Mouse (Mus musculus) embryo, embryonic 10.5 days (tissue): ENCODE data around the gene Meis2.
A peak's percentile ranks its signal among the peaks of the same experiment; 100 is the strongest.

Experiments
- DNase-seq: peaks from one replicate; pipeline ENCODE4 v3.0.0-alpha.2; 2015; ENCODE audit warnings: low spot score

The Meis2 gene

GRCm38 (mm10) chr2:116067711-116068110, 2.1 kb upstream of the Meis2 start:
- peak; percentile 68 for DNase-seq

GRCm38 (mm10) chr2:116067065-116067497, 1.4 kb upstream of the Meis2 start:
- DNase-seq: peak; percentile 93

GRCm38 (mm10) chr2:116066057-116066941, 660 bp upstream of the Meis2 start:
- peak; percentile 63 for DNase-seq

- peak; percentile 84 for DNase-seq
Measured at GRCm38 (mm10) chr2:116065057-116065456, 582 bp downstream of the Meis2 start.

- DNase-seq: peak; percentile 71
Measured at GRCm38 (mm10) chr2:116064521-116064920, 1.1 kb downstream of the Meis2 start.

- peak; percentile 68 for DNase-seq
Measured at GRCm38 (mm10) chr2:116063819-116064293, 1.8 kb downstream of the Meis2 start.

- peak; percentile 63 for DNase-seq
Measured at GRCm38 (mm10) chr2:116062761-116063441, 2.7 kb downstream of the Meis2 start.

GRCm38 (mm10) chr2:116062251-116062651, 3.4 kb downstream of the Meis2 start:
- peak; percentile 69 for DNase-seq

- DNase-seq: peak; percentile 74
Measured at GRCm38 (mm10) chr2:116061401-116062021, 4.1 kb downstream of the Meis2 start.

GRCm38 (mm10) chr2:116060701-116061400, 4.8 kb downstream of the Meis2 start:
- no peak for DNase-seq

- DNase-seq: peak; percentile 71
Measured at GRCm38 (mm10) chr2:116060210-116060609, 5.4 kb downstream of the Meis2 start.

GRCm38 (mm10) chr2:116059661-116060060, 6.0 kb downstream of the Meis2 start:
- no peak for DNase-seq

- DNase-seq: no peak
Measured at GRCm38 (mm10) chr2:116059066-116059465, 6.6 kb downstream of the Meis2 start.

GRCm38 (mm10) chr2:116058511-116058910, 7.1 kb downstream of the Meis2 start:
- DNase-seq: no peak

GRCm38 (mm10) chr2:116056826-116057225, 8.8 kb downstream of the Meis2 start:
- DNase-seq: no peak

GRCm38 (mm10) chr2:116055686-116056620, 9.7 kb downstream of the Meis2 start:
- no peak for DNase-seq

- no peak for DNase-seq
Measured at GRCm38 (mm10) chr2:116053931-116054330, 11.7 kb downstream of the Meis2 start.

- no peak for DNase-seq
Measured at GRCm38 (mm10) chr2:116052688-116053421, 12.8 kb downstream of the Meis2 start.

- no peak for DNase-seq
Measured at GRCm38 (mm10) chr2:116051906-116052614, 13.6 kb downstream of the Meis2 start.
